Mouse (Mus musculus) cerebellum, adult 11-12 months (tissue): ENCODE data around the gene Lypla2.

ENCODE experiments used
- DNase-seq: peaks from one replicate; pipeline ENCODE4 v3.0.0; 2022

The Lypla2 gene

GRCm38 (mm10) chr4:135918635-135919279 is 53.7 kb downstream of the Lypla2 start:
- no peak for DNase-seq
